14 mouse cellular contexts compared by ENCODE assay signal in genomic region chr6:119346257-119346656, GRCm38 (mm10). TPM values are rescaled to one million over a fixed set of nuclear protein-coding genes. Genes with fewer than 3 reads are reported as not detected.
DNase-seq lines count a peak whose midpoint lies in the region; ATAC-seq and TF ChIP-seq lines count a peak whose summit lies in the region.
"Had no signal": no experiment of that assay in that cellular context is flagged by ENCODE, and none has a peak within 500 bp of the region (broad histone marks: within the 10 kb centered on the region; RNA-seq: fewer than 3 reads in every experiment).

No protein-coding gene starts in this region.

- no peak overlapping the region for H3K4me2 ChIP-seq in midbrain, embryonic 13.5 days (replicated peaks)
- no peak overlapping the region for H3K4me2 ChIP-seq in midbrain, embryonic 16.5 days (ENCODE audit: low read length)
- H3K4me2 ChIP-seq: liver, embryonic 15.5 days had no signal

- H3K36me3 ChIP-seq in midbrain, embryonic 13.5 days: no peaks in the 10 kb centered on the region
- no peaks in the 10 kb centered on the region for H3K36me3 ChIP-seq in midbrain, embryonic 16.5 days (ENCODE audit: control insufficient read depth, insufficient read depth, low read length)
- H3K36me3 ChIP-seq in small intestine, adult 2 months (ENCODE audit: control insufficient read depth, insufficient read depth, low read length): no peaks in the 10 kb centered on the region
- H3K36me3 ChIP-seq: liver, embryonic 15.5 days had no signal

- H3K9me3 ChIP-seq in midbrain, embryonic 13.5 days: no peaks in the 10 kb centered on the region
- H3K9me3 ChIP-seq in midbrain, embryonic 16.5 days (replicated peaks; ENCODE audit: control insufficient read depth, low read length, poor library complexity, severe bottlenecking): no peaks in the 10 kb centered on the region
- H3K9me3 ChIP-seq: liver, embryonic 15.5 days had no signal

- 75% methylated on average over 10 of the region's 10 CpGs for WGBS in midbrain, embryonic 13.5 days
- WGBS in midbrain, embryonic 16.5 days: 77% methylated on average over 10 of the region's 10 CpGs
- 37% methylated on average over 10 of the region's 10 CpGs for WGBS in small intestine, adult 2 months

- H3K27ac ChIP-seq in midbrain, embryonic 13.5 days: no peak overlapping the region
- H3K27ac ChIP-seq in midbrain, embryonic 16.5 days (ENCODE audit: low read length): no peak overlapping the region
- no peak overlapping the region for H3K27ac ChIP-seq in small intestine, adult 2 months (ENCODE audit: insufficient read depth, low read depth, low read length)
- H3K27ac ChIP-seq: layer of hippocampus, adult 2 months; liver, embryonic 15.5 days; macrophage had no signal

- no peak for TF ChIP-seq CTCF in small intestine, adult 2 months (IDR thresholded peaks at IDR 0.05; ENCODE audit: extremely low read depth, insufficient read length, insufficient replicate concordance, low read depth, low read length)

- 0 out of 2 replicates have a peak overlapping the region, but pooled peaks have one; percentile 19 for H3K9ac ChIP-seq in midbrain, embryonic 13.5 days (replicated peaks)
- H3K9ac ChIP-seq in midbrain, embryonic 16.5 days (ENCODE audit: low read depth, low read length): no peak overlapping the region
- H3K9ac ChIP-seq: liver, embryonic 15.5 days had no signal

- ATAC-seq in midbrain, embryonic 13.5 days: no peak
- ATAC-seq in midbrain, embryonic 16.5 days: no peak
- peak; percentile 63 for ATAC-seq in common myeloid progenitor, adult 5-6 weeks (replicated peaks; ENCODE audit: low read depth, poor library complexity, severe bottlenecking)
- ATAC-seq in inflammation-experienced regulatory T-cells, adult 6 months: no peak
- ATAC-seq: Patski had no signal

- DNase-seq in cerebellum, adult 18-20 months: peak; percentile 45 to 60
- DNase-seq in kidney, postnatal 25 days: no peak
- DNase-seq: heart, postnatal 4 days; kidney, adult 9 months had no signal

- H3K4me3 ChIP-seq in midbrain, embryonic 13.5 days (replicated peaks): no peak overlapping the region
- no peak overlapping the region for H3K4me3 ChIP-seq in midbrain, embryonic 16.5 days (ENCODE audit: low read depth, low read length)
- H3K4me3 ChIP-seq in small intestine, adult 2 months (ENCODE audit: low read depth, low read length): 0 out of 2 replicates have a peak overlapping the region, but pooled peaks have one; percentile 16
- H3K4me3 ChIP-seq: layer of hippocampus, adult 2 months; liver, embryonic 15.5 days had no signal

- H3K4me1 ChIP-seq in midbrain, embryonic 13.5 days (replicated peaks): no peaks in the 10 kb centered on the region
- H3K4me1 ChIP-seq in midbrain, embryonic 16.5 days (ENCODE audit: control insufficient read depth, insufficient read depth, low read length): peaks cover under 1% of the 10 kb centered on the region; the same call in 1 of the 2 replicates
- no peaks in the 10 kb centered on the region for H3K4me1 ChIP-seq in small intestine, adult 2 months (ENCODE audit: control insufficient read depth, insufficient read depth, insufficient read length, low read length)
- H3K4me1 ChIP-seq: liver, embryonic 15.5 days had no signal

- no peaks in the 10 kb centered on the region for H3K27me3 ChIP-seq in midbrain, embryonic 13.5 days
- H3K27me3 ChIP-seq in midbrain, embryonic 16.5 days (ENCODE audit: control insufficient read depth, insufficient read depth, low read depth, low read length): no peaks in the 10 kb centered on the region
- no peaks in the 10 kb centered on the region for H3K27me3 ChIP-seq in small intestine, adult 2 months (ENCODE audit: control insufficient read depth, insufficient read depth, low read length)
- H3K27me3 ChIP-seq: liver, embryonic 15.5 days; Patski had no signal

- no peak for TF ChIP-seq POLR2A in small intestine, adult 2 months (IDR thresholded peaks at IDR 0.05; ENCODE audit: low read depth, low read length)

RNA-seq across cellular contexts. Expression of gene Lrtm2, which starts 15.7 kb away (rescaled TPM):
- 3.6 and 3.8 TPM in 2 replicates for polyA plus RNA-seq in midbrain, embryonic 13.5 days (2015; fragmentation: Nextera tagmentation; extraction: Ambion mirVana)
- polyA plus RNA-seq in midbrain, embryonic 16.5 days (2015; fragmentation: Nextera tagmentation; extraction: Ambion mirVana): 13.0 and 16.9 TPM in 2 replicates
- total RNA-seq in common myeloid progenitor, adult 5-6 weeks (2017): 0.24 TPM in 1 of 2 replicates, not detected in the other
- not detected in 2 replicates for polyA plus RNA-seq in small intestine, adult 2 months (2012; rRNA removed)
- under 1 TPM in 2 of 3 experiments, not detected in 1; 0.09 to 0.26 TPM for polyA plus RNA-seq in inflammation-experienced regulatory T-cells, adult 6 months (2017; shearing (Covaris generic))
- polyA plus RNA-seq: embryonic facial prominence, embryonic 11.5 days; macrophage had no signal

Comparison
In these comparisons a context has a peak if more than half of its experiments do, and no peak if none do; other contexts are left out.
1. DNase-seq: peak in cerebellum, adult 18-20 months (2 of 2); none in kidney, postnatal 25 days (0 of 2).